Mouse (Mus musculus) liver, adult 2 months (tissue): ENCODE measurements at regions not wholly inside any gene's neighbourhood (a gene's known extent, or its start where the extent isn't known, plus 50 kb on each side); places are given as distances from the start of the nearest gene placed in this dataset.

ENCODE experiments used
- CTCF ChIP-seq: fragments of 200-500 bp; IDR thresholded peaks from 2 replicates; pipeline ENCODE4 v1.5.1; 2011; ENCODE audit warnings: low read depth, low read length, control low read depth
- POLR2A ChIP-seq: fragments of 200-500 bp; IDR thresholded peaks from 2 replicates; pipeline ENCODE4 v1.6.1; 2011; ENCODE audit warnings: low read length, control low read depth; ENCODE audit not compliant: insufficient read depth; ENCODE audit errors: extremely low read depth

DNA sequence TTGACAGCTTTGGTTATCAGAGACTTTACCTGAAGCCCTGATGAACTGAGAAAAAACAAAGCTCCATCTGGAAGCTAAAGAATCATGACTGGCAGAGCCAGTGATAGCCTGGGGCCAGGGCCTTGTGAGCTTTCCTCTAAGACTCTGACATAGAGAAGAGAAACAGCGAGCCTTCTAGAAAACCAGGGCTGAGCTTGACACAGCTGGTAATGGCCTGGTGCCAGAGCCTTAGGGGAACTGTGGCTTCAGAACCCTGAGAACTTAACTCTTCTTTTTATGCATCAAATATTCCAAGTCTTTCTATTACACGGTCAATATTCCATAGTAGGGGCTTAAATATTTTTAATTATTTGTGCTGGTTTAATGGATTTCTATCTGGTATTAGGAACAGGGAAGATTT lies 165.2 kb upstream of the Crygf start:
- TF ChIP-seq POLR2A (no peak), CTCF (no peak)
